Mouse (Mus musculus) intestine, embryonic 14.5 days (tissue): ENCODE results near the gene Tdrd12. TPM values are rescaled to one million over a fixed set of nuclear protein-coding genes. Genes with fewer than 3 reads are reported as not detected.

ENCODE experiments used
- ATAC-seq: fragments of 200-750 bp; cut with Nextera tagmentation; replicated peaks from 2 replicates; pipeline ENCODE4 v1.8.0; 2017; ENCODE audit warnings: low read depth, moderate number of reproducible peaks, moderate TSS enrichment, moderate library complexity; ENCODE audit not compliant: low FRiP score, low TSS enrichment
- DNase-seq: peaks from one replicate; pipeline ENCODE4 v3.0.0-alpha.2; 2018; ENCODE audit warnings: low spot score
- H3K27ac ChIP-seq: fragments of 300-500 bp; sonication (generic); 2 replicates; pipeline ENCODE4 v1.5.1; 2014; ENCODE audit warnings: low read depth, mild to moderate bottlenecking, control low read depth
- H3K27me3 ChIP-seq: fragments of 300-500 bp; sonication (generic); replicated peaks from 2 replicates; pipeline ENCODE4 v1.6.1; 2014; ENCODE audit warnings: low read length, control low read depth; ENCODE audit not compliant: control insufficient read depth, insufficient read depth
- H3K36me3 ChIP-seq: fragments of 300-500 bp; sonication (generic); 2 replicates; pipeline ENCODE4 v1.6.1; 2014; ENCODE audit warnings: low read length, control low read depth; ENCODE audit not compliant: control insufficient read depth, insufficient read depth
- H3K4me1 ChIP-seq: fragments of 300-500 bp; sonication (generic); replicated peaks from 2 replicates; pipeline ENCODE4 v1.6.1; 2014; ENCODE audit warnings: low read length, control low read depth, mixed read lengths; ENCODE audit not compliant: control insufficient read depth, insufficient read depth
- H3K4me2 ChIP-seq: fragments of 300-500 bp; sonication (generic); 2 replicates; pipeline ENCODE4 v1.6.1; 2014; ENCODE audit warnings: low read length
- H3K4me3 ChIP-seq: fragments of 300-500 bp; sonication (generic); 2 replicates; pipeline ENCODE4 v1.5.1; 2014; ENCODE audit warnings: low read depth, low read length, control low read depth, mixed read lengths
- H3K9ac ChIP-seq: fragments of 300-500 bp; sonication (generic); 2 replicates; pipeline ENCODE4 v1.6.1; 2014; ENCODE audit warnings: mild to moderate bottlenecking, low read length
- H3K9me3 ChIP-seq: fragments of 300-500 bp; sonication (generic); 2 replicates; pipeline ENCODE4 v1.6.1; 2016; ENCODE audit warnings: low read length, control low read depth; ENCODE audit not compliant: control insufficient read depth
- WGBS: fragments of 180-500 bp; shearing (Covaris S2); extraction: QIAGEN DNeasy Blood & Tissue Kit; methylation state at CpG from one replicate; pipeline ENCODE4 v1.1.7; 2014; 5-methylcytosine and 5-hydroxymethylcytosine counted together
- polyA plus RNA-seq: library from polyadenylated mRNA; unstranded; fragments of >200 nt; fragmentation: Nextera tagmentation; extraction: Ambion mirVana; gene quantifications from 2 replicates; pipeline ENCODE4 v1.2.1, GENCODE M21; 2014

Tdrd12 gene
- polyA plus RNA-seq, result 0.46 and 0.67 TPM in 2 replicates

DNA sequence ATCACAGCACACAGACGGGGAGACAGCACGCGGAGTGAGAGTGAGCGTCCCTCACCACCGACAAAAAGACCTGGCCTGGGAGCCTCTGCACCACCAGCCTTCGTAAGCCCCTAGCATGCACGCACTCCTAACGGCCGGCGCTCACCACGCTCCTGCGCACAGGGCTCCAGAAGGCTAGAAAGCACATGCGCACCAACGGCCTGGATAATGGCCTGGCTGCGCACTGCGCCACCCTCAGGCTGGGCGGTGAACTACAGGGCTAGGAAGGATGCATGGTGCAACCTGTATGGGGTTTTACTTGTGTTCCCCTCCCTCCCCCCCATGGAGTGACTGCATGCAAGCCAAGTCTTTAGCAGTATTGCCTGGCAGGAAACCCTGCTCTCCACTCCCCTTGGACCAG is at the start of gene Tdrd12:
Tdrd12 (minus strand) TSS at position 184 of the 400 bp plus-strand sequence.
- Histone ChIP-seq H3K4me3 (no peak within 1 kb of the TSS), H3K27ac (no peak within 1 kb of the TSS), H3K4me1 (no peaks in the 10 kb centered on the region), H3K36me3 (no peaks in the 10 kb centered on the region), H3K9me3 (no peaks in the 10 kb centered on the region), H3K27me3 (no peaks in the 10 kb centered on the region), H3K4me2 (no peak within 1 kb of the TSS), H3K9ac (no peak within 1 kb of the TSS)
- DNase-seq (no peak), ATAC-seq (no peak)
- 94% methylated on average over 17 of the region's 17 CpGs for WGBS

GRCm38 (mm10) chr7:35586906-35587445 is 49.4 kb upstream of the Tdrd12 start:
- WGBS, result 18% methylated on average over 15 of the region's 15 CpGs
- DNase-seq, result no peak
- no peak overlapping the region for H3K27ac ChIP-seq

GRCm38 (mm10) chr7:35586055-35586905 is 48.7 kb upstream of the Tdrd12 start, which contains the start of gene Ankrd27:
Gene Ankrd27 (plus strand): TSS chr7:35586244.
- Histone ChIP-seq H3K4me1 (peaks cover 6% of the 10 kb centered on the region), H3K4me3 (peak within 1 kb of the TSS; percentile 94), H3K4me2 (peak within 1 kb of the TSS; percentile 100), H3K9me3 (no peaks in the 10 kb centered on the region), H3K9ac (peak within 1 kb of the TSS; percentile 76), H3K27ac (peak within 1 kb of the TSS; percentile 51), H3K36me3 (no peaks in the 10 kb centered on the region), H3K27me3 (peaks cover 22% of the 10 kb centered on the region)
- ATAC-seq (peak; percentile 97), DNase-seq (peak; percentile 95)
- WGBS, result 2% methylated on average over 49 of the region's 49 CpGs

More at GRCm38 (mm10) chr7:35586906-35587445, 49.4 kb upstream of the Tdrd12 start:
- no peak for ATAC-seq
- Histone ChIP-seq H3K36me3 (peaks cover 5% of the 10 kb centered on the region), H3K9me3 (no peaks in the 10 kb centered on the region), H3K4me2 (peak overlapping the region; percentile 100), H3K4me3 (peak overlapping the region; percentile 94), H3K9ac (peak overlapping the region; percentile 76), H3K4me1 (peaks cover 6% of the 10 kb centered on the region), H3K27me3 (peaks cover 22% of the 10 kb centered on the region)

GRCm38 (mm10) chr7:35585191-35586054 is 47.9 kb upstream of the Tdrd12 start, which contains the start of gene Rgs9bp:
Gene Rgs9bp (minus strand): TSS chr7:35585582.
- H3K36me3 ChIP-seq, result no peaks in the 10 kb centered on the region
- DNase-seq (peak; percentile 91), ATAC-seq (peak; percentile 86)
- peak within 1 kb of the TSS; percentile 51 for H3K27ac ChIP-seq
- H3K27me3 ChIP-seq, result peaks cover 22% of the 10 kb centered on the region
- 1% methylated on average over 45 of the region's 45 CpGs for WGBS
- no peaks in the 10 kb centered on the region for H3K9me3 ChIP-seq
- peak within 1 kb of the TSS; percentile 100 for H3K4me2 ChIP-seq
- H3K9ac ChIP-seq, result peak within 1 kb of the TSS; percentile 76
- peaks cover 6% of the 10 kb centered on the region for H3K4me1 ChIP-seq
- H3K4me3 ChIP-seq, result peak within 1 kb of the TSS; percentile 94

GRCm38 (mm10) chr7:35584786-35585190 is 47.2 kb upstream of the Tdrd12 start:
- peaks cover 22% of the 10 kb centered on the region for H3K27me3 ChIP-seq
- no peak overlapping the region for H3K27ac ChIP-seq
- H3K4me3 ChIP-seq, result peak overlapping the region; percentile 94
- no peak for DNase-seq
- H3K36me3 ChIP-seq, result no peaks in the 10 kb centered on the region
- ATAC-seq, result no peak
- under 1% methylated on average over 50 of the region's 50 CpGs for WGBS
- H3K4me2 ChIP-seq, result peak overlapping the region; percentile 100
- H3K4me1 ChIP-seq, result peaks cover 6% of the 10 kb centered on the region
- H3K9ac ChIP-seq, result peak overlapping the region; percentile 57
- H3K9me3 ChIP-seq, result no peaks in the 10 kb centered on the region

GRCm38 (mm10) chr7:35584068-35584785 is 46.7 kb upstream of the Tdrd12 start:
- Histone ChIP-seq H3K27ac (no peak overlapping the region), H3K4me2 (peak overlapping the region; percentile 100), H3K9me3 (no peaks in the 10 kb centered on the region), H3K4me1 (peaks cover 6% of the 10 kb centered on the region), H3K27me3 (peaks cover 22% of the 10 kb centered on the region), H3K36me3 (no peaks in the 10 kb centered on the region), H3K4me3 (peak overlapping the region; percentile 94), H3K9ac (no peak overlapping the region; the same call in 1 of the 2 replicates)
- peak; percentile 58 for DNase-seq
- no peak for ATAC-seq
- 4% methylated on average over 36 of the region's 36 CpGs for WGBS

GRCm38 (mm10) chr7:35583476-35584025 is 46.0 kb upstream of the Tdrd12 start:
- Histone ChIP-seq H3K36me3 (no peaks in the 10 kb centered on the region), H3K4me2 (no peak overlapping the region), H3K27me3 (peaks cover 22% of the 10 kb centered on the region), H3K9ac (no peak overlapping the region), H3K27ac (no peak overlapping the region), H3K4me3 (no peak overlapping the region), H3K4me1 (peaks cover 6% of the 10 kb centered on the region), H3K9me3 (no peaks in the 10 kb centered on the region)
- 10% methylated on average over 11 of the region's 11 CpGs for WGBS
- DNase-seq, result no peak
- ATAC-seq, result no peak
